25 mouse cellular contexts compared by ENCODE assay signal in genomic region chr4:125563579-125563978, GRCm38 (mm10).
DNase-seq lines count a peak whose midpoint lies in the region; ATAC-seq and TF ChIP-seq lines count a peak whose summit lies in the region.
"Had no signal": no experiment of that assay in that cellular context is flagged by ENCODE, and none has a peak within 500 bp of the region (broad histone marks: within the 10 kb centered on the region; RNA-seq: fewer than 3 reads in every experiment).

No protein-coding gene starts in this region.

- no peak overlapping the region for H3K9ac ChIP-seq in forebrain, embryonic 12.5 days
- H3K9ac ChIP-seq in midbrain, postnatal 0 days (replicated peaks; ENCODE audit: low read length, poor library complexity, severe bottlenecking) = no peak overlapping the region
- H3K9ac ChIP-seq: embryonic facial prominence, embryonic 13.5 days; embryonic facial prominence, embryonic 15.5 days had no signal

- no peaks in the 10 kb centered on the region for H3K9me3 ChIP-seq in forebrain, embryonic 10.5 days
- H3K9me3 ChIP-seq in forebrain, embryonic 12.5 days = no peaks in the 10 kb centered on the region
- no peaks in the 10 kb centered on the region for H3K9me3 ChIP-seq in midbrain, embryonic 10.5 days (replicated peaks)
- no peaks in the 10 kb centered on the region for H3K9me3 ChIP-seq in midbrain, postnatal 0 days (ENCODE audit: low read length)
- H3K9me3 ChIP-seq in limb, embryonic 10.5 days (replicated peaks) = no peaks in the 10 kb centered on the region
- H3K9me3 ChIP-seq: embryonic facial prominence, embryonic 13.5 days; embryonic facial prominence, embryonic 15.5 days had no signal

- no peak for DNase-seq in forebrain, embryonic 10.5 days (ENCODE audit: extremely low spot score, low spot score)
- DNase-seq in midbrain, embryonic 10.5 days (ENCODE audit: low spot score) = no peak
- no peak for DNase-seq in midbrain, postnatal 0 days (ENCODE audit: low spot score)
- no peak for DNase-seq in limb, embryonic 10.5 days (ENCODE audit: low spot score)
- DNase-seq in gastrocnemius, adult 8-10 months (ENCODE audit: low spot score in 2 of 2) = no peak
- DNase-seq: adrenal gland, adult 8-10 months; adrenal gland, postnatal 36 days; B cell, adult 2 months; cerebellum, adult 11 months; cerebellum, adult 18-20 months; cerebellum, adult 8-10 months; cerebellum, adult 9-11 months; cerebellum, postnatal 14 days; cerebellum, postnatal 36 days; embryo, embryonic 11 days had no signal

- H3K36me3 ChIP-seq in forebrain, embryonic 10.5 days (replicated peaks) = no peaks in the 10 kb centered on the region
- no peaks in the 10 kb centered on the region for H3K36me3 ChIP-seq in forebrain, embryonic 12.5 days (replicated peaks)
- H3K36me3 ChIP-seq in midbrain, embryonic 10.5 days = no peaks in the 10 kb centered on the region
- no peaks in the 10 kb centered on the region for H3K36me3 ChIP-seq in midbrain, postnatal 0 days (ENCODE audit: insufficient read depth, low read length)
- no peaks in the 10 kb centered on the region for H3K36me3 ChIP-seq in limb, embryonic 10.5 days
- H3K36me3 ChIP-seq: embryonic facial prominence, embryonic 13.5 days; embryonic facial prominence, embryonic 15.5 days; G1E had no signal

- no peak overlapping the region for H3K4me2 ChIP-seq in forebrain, embryonic 12.5 days
- H3K4me2 ChIP-seq in midbrain, postnatal 0 days (ENCODE audit: low read depth, low read length, poor library complexity, severe bottlenecking) = no peak overlapping the region
- H3K4me2 ChIP-seq: embryonic facial prominence, embryonic 13.5 days; embryonic facial prominence, embryonic 15.5 days had no signal

- no peak for ATAC-seq in forebrain, embryonic 12.5 days (ENCODE audit: low FRiP score)
- no peak for ATAC-seq in midbrain, postnatal 0 days (ENCODE audit: low FRiP score)
- ATAC-seq: activated CD4-positive, CD25-positive, alpha-beta regulatory T cell, adult 4 months; CD4-positive, CD25-positive, alpha-beta regulatory T cell, adult 4 months; forebrain, embryonic 14.5 days; forebrain, embryonic 16.5 days; Patski had no signal

- H3K4me1 ChIP-seq in forebrain, embryonic 10.5 days = peaks cover 70% of the 10 kb centered on the region
- H3K4me1 ChIP-seq in forebrain, embryonic 12.5 days = peaks cover 47% of the 10 kb centered on the region
- H3K4me1 ChIP-seq in midbrain, embryonic 10.5 days = peaks cover 49% of the 10 kb centered on the region
- peaks cover 5% of the 10 kb centered on the region; the same call in 1 of the 2 replicates for H3K4me1 ChIP-seq in midbrain, postnatal 0 days (ENCODE audit: insufficient read depth, low read length)
- H3K4me1 ChIP-seq in limb, embryonic 10.5 days = peaks cover 35% of the 10 kb centered on the region

- peaks cover 34% of the 10 kb centered on the region for H3K27me3 ChIP-seq in forebrain, embryonic 10.5 days (ENCODE audit: poor library complexity, severe bottlenecking)
- H3K27me3 ChIP-seq in forebrain, embryonic 12.5 days = peaks cover 41% of the 10 kb centered on the region
- 0 out of 2 replicates have a peak, but pooled peaks cover 10% of the 10 kb centered on the region for H3K27me3 ChIP-seq in midbrain, embryonic 10.5 days (ENCODE audit: low read depth, poor library complexity, severe bottlenecking)
- no peaks in the 10 kb centered on the region for H3K27me3 ChIP-seq in midbrain, postnatal 0 days (ENCODE audit: insufficient read depth, low read length)
- peaks cover 97% of the 10 kb centered on the region for H3K27me3 ChIP-seq in limb, embryonic 10.5 days (ENCODE audit: low read depth, poor library complexity, severe bottlenecking)

- WGBS in forebrain, embryonic 10.5 days = 81% methylated on average over 10 of the region's 10 CpGs
- 83% methylated on average over 10 of the region's 10 CpGs for WGBS in forebrain, embryonic 12.5 days
- WGBS in midbrain, embryonic 10.5 days = 85% methylated on average over 10 of the region's 10 CpGs
- 86% methylated on average over 10 of the region's 10 CpGs for WGBS in midbrain, postnatal 0 days
- WGBS in limb, embryonic 10.5 days = 80% methylated on average over 10 of the region's 10 CpGs

- no peak for TF ChIP-seq CTCF in midbrain, postnatal 0 days (IDR thresholded peaks at IDR 0.05)

- no peak overlapping the region for H3K4me3 ChIP-seq in forebrain, embryonic 10.5 days
- no peak overlapping the region for H3K4me3 ChIP-seq in forebrain, embryonic 12.5 days (replicated peaks)
- no peak overlapping the region for H3K4me3 ChIP-seq in midbrain, embryonic 10.5 days
- no peak overlapping the region for H3K4me3 ChIP-seq in midbrain, postnatal 0 days (ENCODE audit: low read depth, low read length)
- no peak overlapping the region for H3K4me3 ChIP-seq in limb, embryonic 10.5 days
- H3K4me3 ChIP-seq: embryonic facial prominence, embryonic 13.5 days; embryonic facial prominence, embryonic 15.5 days; erythroblast, embryonic 14.5 days had no signal

- H3K27ac ChIP-seq in forebrain, embryonic 10.5 days = 0 out of 2 replicates have a peak overlapping the region, but pooled peaks have one; percentile 15
- no peak overlapping the region for H3K27ac ChIP-seq in forebrain, embryonic 12.5 days
- peak overlapping the region; percentile 34; the same call in 1 of the 2 replicates for H3K27ac ChIP-seq in midbrain, embryonic 10.5 days (replicated peaks)
- no peak overlapping the region for H3K27ac ChIP-seq in midbrain, postnatal 0 days (ENCODE audit: low read depth, low read length)
- peak overlapping the region; percentile 56; the same call in 1 of the 2 replicates for H3K27ac ChIP-seq in limb, embryonic 10.5 days
- H3K27ac ChIP-seq: embryonic facial prominence, embryonic 13.5 days; embryonic facial prominence, embryonic 15.5 days had no signal

Comparison
In these comparisons a context has a peak if more than half of its experiments do, and no peak if none do; other contexts are left out.
1. H3K27ac ChIP-seq: peak in forebrain, embryonic 10.5 days (single experiment), midbrain, embryonic 10.5 days (single experiment) and limb, embryonic 10.5 days (single experiment); none in forebrain, embryonic 12.5 days (single experiment) and midbrain, postnatal 0 days (single experiment).